Comparison of ENCODE assay signal across 17 mouse cellular contexts in genomic region chr3:101520115-101520514, GRCm38 (mm10).
A peak's percentile ranks its signal among the peaks of the same experiment; 100 is the strongest.
DNase-seq lines count a peak whose midpoint lies in the region; ATAC-seq and TF ChIP-seq lines count a peak whose summit lies in the region.
"Had no signal": no experiment of that assay in that cellular context is flagged by ENCODE, and none has a peak within 500 bp of the region (broad histone marks: within the 10 kb centered on the region; RNA-seq: fewer than 3 reads in every experiment).

No protein-coding gene starts in this region.

- ATAC-seq in lung, postnatal 0 days: peak; percentile 12
- no peak for ATAC-seq in intestine, embryonic 16.5 days
- ATAC-seq in stomach, embryonic 16.5 days (ENCODE audit: insufficient read depth, low FRiP score): no peak
- ATAC-seq: hindbrain, embryonic 16.5 days; midbrain, embryonic 16.5 days had no signal

- TF ChIP-seq EP300 in lung, postnatal 0 days (IDR thresholded peaks at IDR 0.05): peak; percentile 77; the same call in 1 of the 2 replicates

- no peaks in the 10 kb centered on the region for H3K9me3 ChIP-seq in lung, postnatal 0 days (ENCODE audit: low read length)
- H3K9me3 ChIP-seq in intestine, embryonic 16.5 days (ENCODE audit: control insufficient read depth, low read length): no peaks in the 10 kb centered on the region
- no peaks in the 10 kb centered on the region for H3K9me3 ChIP-seq in stomach, embryonic 16.5 days (replicated peaks; ENCODE audit: control insufficient read depth, low read length)
- H3K9me3 ChIP-seq: embryonic facial prominence, embryonic 15.5 days had no signal

- no peak overlapping the region for H3K4me3 ChIP-seq in kidney, adult 2 months (ENCODE audit: insufficient read depth, low read depth, low read length)
- no peak overlapping the region for H3K4me3 ChIP-seq in lung, postnatal 0 days (ENCODE audit: low read depth, low read length)
- no peak overlapping the region for H3K4me3 ChIP-seq in intestine, embryonic 16.5 days (ENCODE audit: low read length)
- no peak overlapping the region for H3K4me3 ChIP-seq in stomach, embryonic 16.5 days (replicated peaks; ENCODE audit: low read length)
- H3K4me3 ChIP-seq: embryonic facial prominence, embryonic 15.5 days had no signal

- WGBS in kidney, adult 2 months: 51% methylated on average over 6 of the region's 6 CpGs
- whole genome bisulfite sequencing in lung, postnatal 0 days: 53% methylated on average over 6 of the region's 6 CpGs
- WGBS in intestine, embryonic 16.5 days: 60% methylated on average over 6 of the region's 6 CpGs
- 51% methylated on average over 6 of the region's 6 CpGs for WGBS in stomach, embryonic 16.5 days

- no peak for TF ChIP-seq POLR2A in kidney, adult 2 months (IDR thresholded peaks at IDR 0.05; ENCODE audit: low read depth, low read length)

- H3K27me3 ChIP-seq in kidney, adult 2 months (replicated peaks; ENCODE audit: control insufficient read depth, insufficient read depth, low read length): no peaks in the 10 kb centered on the region
- H3K27me3 ChIP-seq in lung, postnatal 0 days (replicated peaks; ENCODE audit: insufficient read depth, low read length): no peaks in the 10 kb centered on the region
- no peaks in the 10 kb centered on the region for H3K27me3 ChIP-seq in intestine, embryonic 16.5 days (replicated peaks; ENCODE audit: control insufficient read depth, insufficient read depth, low read length)
- no peaks in the 10 kb centered on the region for H3K27me3 ChIP-seq in stomach, embryonic 16.5 days (ENCODE audit: control insufficient read depth, insufficient read depth, low read length)
- H3K27me3 ChIP-seq: embryonic facial prominence, embryonic 15.5 days had no signal

- H3K4me1 ChIP-seq in kidney, adult 2 months (ENCODE audit: control insufficient read depth, insufficient read depth, low read length): peaks cover 50% of the 10 kb centered on the region
- peaks cover 19% of the 10 kb centered on the region; the same call in 1 of the 2 replicates for H3K4me1 ChIP-seq in lung, postnatal 0 days (ENCODE audit: insufficient read depth, low read depth, low read length)
- peaks cover 44% of the 10 kb centered on the region for H3K4me1 ChIP-seq in intestine, embryonic 16.5 days (ENCODE audit: control insufficient read depth, insufficient read depth, low read length)
- H3K4me1 ChIP-seq in stomach, embryonic 16.5 days (ENCODE audit: control insufficient read depth, insufficient read depth, low read length): peaks cover 31% of the 10 kb centered on the region

- TF ChIP-seq CTCF in kidney, adult 2 months (conservative IDR thresholded peaks at IDR 0.05; ENCODE audit: insufficient read depth, insufficient read length, low read depth, low read length): no peak
- no peak for TF ChIP-seq CTCF in lung, postnatal 0 days (IDR thresholded peaks at IDR 0.05)

- H3K9ac ChIP-seq in lung, postnatal 0 days (replicated peaks; ENCODE audit: low read depth): no peak overlapping the region
- H3K9ac ChIP-seq in intestine, embryonic 16.5 days (ENCODE audit: low read depth, low read length): no peak overlapping the region
- H3K9ac ChIP-seq in stomach, embryonic 16.5 days (ENCODE audit: low read length): no peak overlapping the region
- H3K9ac ChIP-seq: embryonic facial prominence, embryonic 15.5 days had no signal

- no peak overlapping the region for H3K4me2 ChIP-seq in lung, postnatal 0 days (replicated peaks; ENCODE audit: low read depth, low read length)
- no peak overlapping the region for H3K4me2 ChIP-seq in intestine, embryonic 16.5 days (ENCODE audit: low read depth, low read length)
- no peak overlapping the region for H3K4me2 ChIP-seq in stomach, embryonic 16.5 days (ENCODE audit: low read depth, low read length)
- H3K4me2 ChIP-seq: embryonic facial prominence, embryonic 15.5 days; heart, embryonic 11.5 days had no signal

- DNase-seq in kidney, adult 2 months: no peak
- DNase-seq in kidney, postnatal 25 days: no peak
- peak; percentile 41 for DNase-seq in lung, postnatal 0 days (ENCODE audit: low spot score)
- DNase-seq in lung, adult 18-20 months: no peak
- DNase-seq in thymus, postnatal 4 days: no peak
- DNase-seq: adrenal gland, adult 8-10 months; cerebellum, adult 9-10 months; kidney, postnatal 14 days; retina, postnatal 1 day; right cerebral cortex, postnatal 4 days; thymus, postnatal 36 days had no signal

- H3K36me3 ChIP-seq in kidney, adult 2 months (ENCODE audit: control insufficient read depth, insufficient read depth, low read length): no peaks in the 10 kb centered on the region
- H3K36me3 ChIP-seq in lung, postnatal 0 days (ENCODE audit: insufficient read depth, low read length): no peaks in the 10 kb centered on the region
- no peaks in the 10 kb centered on the region for H3K36me3 ChIP-seq in intestine, embryonic 16.5 days (ENCODE audit: control insufficient read depth, insufficient read depth, low read length)
- H3K36me3 ChIP-seq in stomach, embryonic 16.5 days (ENCODE audit: control insufficient read depth, insufficient read depth, low read length): no peaks in the 10 kb centered on the region
- H3K36me3 ChIP-seq: embryonic facial prominence, embryonic 15.5 days had no signal

- H3K27ac ChIP-seq in kidney, adult 2 months (ENCODE audit: insufficient read depth, low read depth, low read length): peak overlapping the region; percentile 89
- peak overlapping the region; percentile 17; the same call in 1 of the 2 replicates for H3K27ac ChIP-seq in lung, postnatal 0 days (ENCODE audit: low read length)
- peak overlapping the region; percentile 98 for H3K27ac ChIP-seq in intestine, embryonic 16.5 days (ENCODE audit: low read length)
- peak overlapping the region; percentile 20; the same call in 1 of the 2 replicates for H3K27ac ChIP-seq in stomach, embryonic 16.5 days (ENCODE audit: low read length)
- H3K27ac ChIP-seq: embryonic facial prominence, embryonic 15.5 days had no signal

Comparison
In these comparisons a context has a peak if more than half of its experiments do, and no peak if none do; other contexts are left out.
1. H3K27ac ChIP-seq: peak in every context shown above with its lines; median percentile 98 in intestine, embryonic 16.5 days; 89 in kidney, adult 2 months; 20 in stomach, embryonic 16.5 days; 17 in lung, postnatal 0 days.